Mouse (Mus musculus) left cerebral cortex, postnatal 4 days (tissue): ENCODE measurements around the gene Chmp1a. TPM values are rescaled to one million over a fixed set of nuclear protein-coding genes. Genes with fewer than 3 reads are reported as not detected.

ENCODE experiments used
- DNase-seq: peaks from one replicate; pipeline ENCODE4 v3.0.0-alpha.2; 2022
- intact Hi-C: fragments of 180-260 bp; cut with DNase I; formaldehyde crosslinking; loops from one replicate; pipeline ENCODE4 v1.15.1; 2025
- total RNA-seq, 2 experiments: library from RNA; stranded (reverse); gene quantifications; 2 replicates each; pipeline ENCODE4 v1.2.3; 2021

The Chmp1a gene
- total RNA-seq, 2 experiments from 2014 or later, result 103 to 129 TPM

DNA sequence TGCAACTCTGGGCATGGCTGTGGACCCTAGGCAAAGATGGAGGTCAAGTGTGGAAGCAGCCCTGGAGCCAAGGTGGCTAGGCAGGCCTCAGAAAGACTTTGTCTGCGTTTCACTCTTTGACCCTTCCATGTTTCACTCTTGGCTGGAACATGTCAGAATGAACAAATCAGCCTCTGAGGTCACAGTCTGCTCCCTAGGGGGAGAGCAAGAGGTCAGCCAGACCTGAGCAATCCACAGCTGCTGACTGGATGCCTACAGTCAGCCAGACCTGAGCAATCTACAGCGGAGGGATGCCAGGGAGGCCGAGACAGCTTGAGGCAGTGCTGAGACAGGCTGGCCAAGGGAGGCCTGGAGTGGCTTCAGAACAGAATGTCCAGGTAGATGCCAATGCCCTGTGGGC is 31.2 kb downstream of the Chmp1a start:
- intact Hi-C loops, result no loop called here
- DNase-seq, result no peak

DNA sequence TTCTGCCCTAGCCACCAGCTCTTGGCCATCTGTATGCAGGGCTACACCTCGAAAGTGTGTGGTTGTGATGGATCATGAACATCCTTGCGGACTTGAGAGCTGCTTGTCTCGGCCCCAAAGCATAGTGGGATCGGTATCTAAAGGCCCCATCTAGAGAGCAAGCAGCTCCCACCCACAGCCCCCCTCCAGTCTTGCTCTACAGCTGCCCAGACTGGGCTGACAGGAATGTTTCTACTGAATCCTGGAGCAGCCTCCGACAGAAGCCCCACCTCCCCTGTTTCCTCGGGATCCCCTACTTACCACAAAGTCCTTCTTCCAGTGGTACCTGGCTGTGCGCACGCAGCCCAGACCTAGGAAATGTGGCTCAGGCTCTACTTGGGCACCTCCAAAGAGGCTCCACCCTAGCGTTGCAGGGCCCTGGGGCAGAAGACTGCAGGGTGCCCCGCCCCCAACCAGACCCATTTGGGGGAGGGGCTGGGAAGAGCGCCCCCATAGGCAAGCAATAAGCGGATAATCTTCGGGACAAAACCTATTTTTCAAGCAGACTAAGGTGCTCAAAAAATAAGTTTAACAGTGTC is 54.6 kb downstream of the Chmp1a start, which contains the start of gene Sult5a1:
Gene Sult5a1 (minus strand): TSS at position 428 of the 578 bp plus-strand sequence.
- DNase-seq, result peak; percentile 10

DNA sequence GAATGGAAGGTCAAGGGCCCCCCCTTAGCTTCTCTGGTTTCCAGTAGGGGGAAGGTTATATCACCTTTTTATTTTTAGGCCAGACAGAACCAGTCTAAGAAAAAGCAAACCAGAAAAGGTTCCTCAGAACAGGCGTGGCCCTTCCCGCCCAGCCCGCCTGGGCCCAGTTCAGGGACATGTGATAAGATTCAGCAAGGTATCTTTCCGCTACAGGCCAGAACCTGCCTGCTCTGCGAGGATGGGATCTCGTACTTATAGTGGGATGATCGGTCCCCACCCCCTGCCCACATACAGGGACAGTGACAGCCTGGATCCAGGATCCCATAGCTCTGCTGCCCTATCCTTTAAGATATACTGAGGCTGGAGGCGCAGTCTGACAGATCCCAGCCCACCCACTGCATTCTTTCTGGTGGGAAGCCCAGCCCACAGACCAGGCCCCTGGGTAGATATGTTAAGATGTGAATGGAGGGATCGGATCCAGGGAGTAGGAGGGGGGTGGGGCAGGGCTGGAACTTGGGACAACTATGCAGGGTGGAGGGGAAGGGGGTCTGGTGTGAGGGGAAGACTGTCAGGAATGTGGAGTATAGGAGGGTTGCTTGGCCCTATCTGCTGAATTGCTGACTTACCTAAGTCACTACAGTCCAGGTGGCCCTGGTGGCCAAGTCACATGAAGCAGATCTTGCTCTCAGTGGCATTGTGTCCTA is 56.3 kb downstream of the Chmp1a start:
- DNase-seq, result no peak
- intact Hi-C loops, result no loop called here

More for the DNA sequence above, 54.6 kb downstream of the Chmp1a start, which contains the start of gene Sult5a1:
- intact Hi-C loops, result no loop called here

DNA sequence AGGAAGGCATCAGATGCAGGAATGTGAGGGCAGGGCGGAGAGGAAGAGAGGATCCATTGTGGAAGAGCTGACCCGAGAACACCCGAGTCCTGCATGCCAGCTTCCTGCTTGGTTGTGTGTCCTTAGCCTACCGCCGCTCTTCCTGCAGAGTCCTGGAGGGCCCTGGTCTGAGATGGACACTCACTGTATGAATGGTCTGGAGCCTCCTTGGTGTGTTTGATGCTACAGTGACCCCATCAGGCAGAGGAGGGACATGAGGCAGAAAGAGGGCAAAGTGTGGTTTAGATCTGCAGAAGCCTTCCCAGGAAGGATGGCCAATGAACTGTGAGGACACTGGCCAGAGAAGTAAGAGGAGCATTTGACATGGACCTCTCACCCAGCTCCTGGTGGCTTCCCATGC is 57.4 kb downstream of the Chmp1a start:
- no peak for DNase-seq
- intact Hi-C loops, result no loop called here

Other genes starting within 250 kb of the Chmp1a start
- 100 to 1,000 TPM; 138 to 143 TPM for gene Ankrd11, start 170.5 kb downstream of the Chmp1a start, total RNA-seq
- 10 to 100 TPM; 73.8 to 79.7 TPM for gene Spg7, start 149.8 kb downstream of the Chmp1a start, total RNA-seq
- 100 to 1,000 TPM; 539 to 588 TPM for gene Rpl13, start 110.4 kb downstream of the Chmp1a start, total RNA-seq
- 10 to 100 TPM; 39.2 to 59.4 TPM for gene Cpne7, start 95.4 kb downstream of the Chmp1a start, total RNA-seq
- not detected for gene Sult5a1, start 54.4 kb downstream of the Chmp1a start, total RNA-seq
- gene Dpep1, start 26.5 kb downstream of the Chmp1a start, total RNA-seq, result not detected
- 1 to 10 TPM; 7.3 to 8.9 TPM for gene Spata33, start 69 bp upstream of the Chmp1a start, total RNA-seq
- gene Cdk10, start 12.1 kb upstream of the Chmp1a start, total RNA-seq, result 10 to 100 TPM; 84.6 to 91.6 TPM
- 10 to 100 TPM; 22.6 to 28.6 TPM for gene Spata2l, start 23.5 kb upstream of the Chmp1a start, total RNA-seq
- gene Zfp276, start 41.4 kb upstream of the Chmp1a start, total RNA-seq, result 10 to 100 TPM; 32.0 to 34.1 TPM
- gene Vps9d1, start 41.6 kb upstream of the Chmp1a start, total RNA-seq, result 10 to 100 TPM; 69.1 to 74.6 TPM
- gene Fanca, start 105.8 kb upstream of the Chmp1a start, total RNA-seq, result 10 to 100 TPM in 1 of 2 experiments, 1 to 10 TPM in 1; 9.1 to 10.7 TPM
- 10 to 100 TPM; 25.4 to 27.0 TPM for gene Spire2, start 120.0 kb upstream of the Chmp1a start, total RNA-seq
- 100 to 1,000 TPM; 334 to 346 TPM for gene Tcf25, start 161.0 kb upstream of the Chmp1a start, total RNA-seq
- gene Mc1r, start 194.3 kb upstream of the Chmp1a start, total RNA-seq, result not detected
- gene Tubb3, start 198.7 kb upstream of the Chmp1a start, total RNA-seq, result 1,000 to 10,000 TPM; 2,432 to 2,471 TPM
- 10 to 100 TPM; 68.3 to 70.1 TPM for gene Def8, start 210.8 kb upstream of the Chmp1a start, total RNA-seq